Mouse (Mus musculus) kidney, adult 18-20 months (tissue): ENCODE measurements around the gene Msmp.
"Not testable (repeated sequence)": the region's sequence is repeated elsewhere in the genome, so short reads cannot be mapped to it uniquely, and the experiment has no call there.

ENCODE experiments used
- DNase-seq: peaks from one replicate; pipeline ENCODE4 v3.0.0; 2021

Gene Msmp

GRCm38 (mm10) chr4:43584444-43585416 lies at the start of gene Msmp:
Gene Msmp, minus strand, starts transcription at chr4:43584494.
- DNase-seq, result peak; percentile 51

- no peak for DNase-seq
Measured at GRCm38 (mm10) chr4:43633736-43634135, 49.4 kb upstream of the Msmp start.

- no peak for DNase-seq
Measured at GRCm38 (mm10) chr4:43633296-43633695, 49.0 kb upstream of the Msmp start.

GRCm38 (mm10) chr4:43631956-43632920 lies 47.9 kb upstream of the Msmp start:
- peak; percentile 39 for DNase-seq

GRCm38 (mm10) chr4:43631046-43631955 lies 47.0 kb upstream of the Msmp start, which contains the start of gene Npr2:
Gene Npr2, plus strand, starts transcription at chr4:43631935.
- peak; percentile 66 for DNase-seq

- DNase-seq, result peak; percentile 25
Measured at GRCm38 (mm10) chr4:43630671-43631045, 46.4 kb upstream of the Msmp start.

- DNase-seq, result peak; percentile 84
Measured at GRCm38 (mm10) chr4:43630030-43630581, 45.8 kb upstream of the Msmp start.

- DNase-seq, result no peak
Measured at GRCm38 (mm10) chr4:43629106-43629817, 45.0 kb upstream of the Msmp start.

- DNase-seq, result no peak
Measured at GRCm38 (mm10) chr4:43620146-43620778, 36.0 kb upstream of the Msmp start.

GRCm38 (mm10) chr4:43613060-43613730 lies 28.9 kb upstream of the Msmp start:
- DNase-seq, result no peak

- DNase-seq, result no peak
Measured at GRCm38 (mm10) chr4:43612534-43612933, 28.2 kb upstream of the Msmp start.

GRCm38 (mm10) chr4:43604751-43605685 lies 20.7 kb upstream of the Msmp start:
- no peak for DNase-seq

- no peak for DNase-seq
Measured at GRCm38 (mm10) chr4:43604099-43604498, 19.8 kb upstream of the Msmp start.

GRCm38 (mm10) chr4:43600195-43600934 lies 16.1 kb upstream of the Msmp start:
- no peak for DNase-seq

- no peak for DNase-seq
Measured at GRCm38 (mm10) chr4:43598650-43599380, 14.5 kb upstream of the Msmp start.

- no peak for DNase-seq
Measured at GRCm38 (mm10) chr4:43598200-43598599, 13.9 kb upstream of the Msmp start.

- DNase-seq, result not testable (repeated sequence)
Measured at GRCm38 (mm10) chr4:43596597-43596996, 12.3 kb upstream of the Msmp start.
